Mouse (Mus musculus): ENCODE data around the gene Ccnt2.

DNA sequence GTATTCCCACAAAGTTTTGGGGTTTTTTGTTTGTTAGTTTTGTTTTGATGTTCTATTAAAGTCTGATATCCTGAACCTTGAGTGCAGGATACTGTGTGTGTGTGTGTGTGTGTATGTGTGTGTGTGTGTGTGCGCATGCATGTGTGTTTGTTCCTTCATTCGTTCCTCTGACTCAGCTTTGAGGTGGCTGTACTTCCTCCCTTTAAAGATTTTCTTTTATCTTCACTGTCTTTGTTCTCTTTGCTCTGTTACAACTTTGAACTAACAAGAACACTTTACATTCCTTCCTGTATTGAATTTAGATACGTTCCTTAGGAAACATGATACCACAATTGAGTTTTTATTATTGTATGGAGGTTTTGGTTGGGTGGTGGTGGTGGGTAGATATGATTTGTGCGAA, 22.4 kb downstream of the Ccnt2 start:
- TF ChIP-seq POLR2A (IDR thresholded peaks at IDR 0.05; ENCODE audit: low read depth, low read length) (no peak), CTCF (IDR thresholded peaks at IDR 0.05; ENCODE audit: borderline replicate concordance, insufficient read depth, low read length) (no peak)
